Mouse (Mus musculus) neutrophil, adult 5-6 weeks (primary cell): ENCODE measurements around the gene Ggt5. TPM values are rescaled to one million over a fixed set of nuclear protein-coding genes. Genes with fewer than 3 reads are reported as not detected.

Experiments used
- ATAC-seq: fragments of 151-379, 151-347 bp; 2 replicates; pipeline ENCODE4 v1.8.0; 2017; ENCODE audit warnings: mild to moderate bottlenecking, moderate TSS enrichment; ENCODE audit not compliant: insufficient number of reproducible peaks, poor library complexity, low FRiP score, severe bottlenecking; ENCODE audit errors: extremely low read depth
- total RNA-seq: library from RNA; stranded (forward); fragments of 200-1000 nt; gene quantifications from 2 replicates; pipeline ENCODE4 v1.2.3, GENCODE M21; 2017

Ggt5 gene
- total RNA-seq, 1 experiment from 2014 or later: 40.3 TPM

GRCm38 (mm10) chr10:75643741-75644343 lies 54.7 kb downstream of the Ggt5 start, which contains the start of gene Susd2:
TSS of gene Susd2 (minus strand) at chr10:75644008.
- ATAC-seq: no peak; the same call in 1 of the 2 replicates

DNA sequence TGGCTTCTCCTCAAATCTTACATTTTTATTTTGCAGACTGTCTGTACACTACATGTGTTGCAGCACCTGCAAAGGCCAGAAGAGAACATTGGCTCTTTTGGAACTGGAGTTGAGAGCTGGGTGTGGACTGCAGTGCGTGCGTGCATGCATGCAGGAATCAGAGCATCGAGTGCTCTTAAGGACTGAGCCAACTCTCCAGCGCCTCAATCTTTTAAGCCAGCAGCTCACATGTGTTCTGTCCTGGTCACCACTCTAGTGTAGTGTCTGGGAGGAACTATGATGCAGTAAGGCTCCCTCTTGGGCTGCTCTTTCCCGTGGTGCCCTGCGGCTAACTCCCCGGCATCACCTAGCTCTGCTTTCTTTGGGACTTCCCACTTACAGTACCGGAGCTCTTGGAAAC lies 56.5 kb downstream of the Ggt5 start:
- ATAC-seq: no peak

DNA sequence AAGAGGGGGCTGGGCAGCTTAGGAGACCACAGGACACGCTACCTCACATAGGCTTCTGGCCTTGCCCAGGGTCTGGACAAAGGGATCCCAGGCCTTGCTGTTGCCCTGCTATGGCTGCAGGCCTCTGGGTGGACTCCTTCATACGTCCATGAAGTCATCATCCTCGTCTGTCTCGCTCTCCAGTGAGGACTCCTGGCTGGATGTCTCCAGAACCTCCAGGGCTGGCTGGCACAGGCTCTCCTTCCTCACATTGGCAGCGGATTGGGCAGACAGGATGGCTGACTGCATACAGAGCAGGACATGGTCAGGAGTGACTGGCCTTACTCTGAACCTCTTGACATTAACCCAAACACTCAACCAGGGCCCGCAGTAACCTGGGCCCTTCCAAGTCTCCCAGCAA lies 57.3 kb downstream of the Ggt5 start:
- no peak for ATAC-seq

- no peak for ATAC-seq
Measured at GRCm38 (mm10) chr10:75647362-75647761, 58.2 kb downstream of the Ggt5 start.

DNA sequence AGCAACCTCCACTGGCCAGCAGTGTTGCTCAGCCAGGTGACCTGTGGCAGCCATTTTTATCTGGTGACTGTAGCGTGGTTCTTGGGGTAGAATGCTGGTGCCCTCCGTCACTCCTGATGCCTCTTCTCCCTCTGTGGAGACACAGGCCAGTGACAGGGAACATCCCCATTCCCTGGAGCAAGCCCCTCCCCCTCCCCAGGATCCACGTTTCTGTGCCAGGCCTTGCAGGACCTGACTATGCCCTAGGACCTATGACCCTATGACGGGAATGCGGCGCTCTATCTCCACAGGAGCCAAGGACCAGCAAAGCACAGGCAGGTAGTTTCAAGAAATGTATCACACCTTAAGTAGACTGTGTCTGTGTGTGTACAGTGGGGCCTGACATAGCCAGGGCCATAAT lies 59.0 kb downstream of the Ggt5 start:
- ATAC-seq: no peak

DNA sequence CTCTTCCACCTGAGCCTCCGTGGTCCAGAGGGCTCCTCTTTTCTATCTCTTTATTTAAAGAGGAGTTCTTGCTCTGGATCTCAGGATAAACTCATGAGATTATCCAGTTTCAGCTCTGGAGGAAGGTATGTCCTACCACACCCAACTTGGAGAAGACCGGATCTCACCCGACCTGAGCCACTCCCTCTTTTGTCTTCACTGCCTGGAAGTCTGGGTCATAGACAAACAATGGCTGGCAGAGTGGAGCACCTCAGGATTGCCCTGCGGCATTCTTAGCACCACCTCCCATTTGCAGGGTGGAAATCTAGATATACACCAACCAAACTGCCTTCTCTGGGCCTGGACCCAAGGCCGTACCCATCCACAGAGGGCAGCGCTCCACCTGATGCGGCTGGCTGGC lies 59.9 kb downstream of the Ggt5 start:
- no peak for ATAC-seq

GRCm38 (mm10) chr10:75649406-75649995 lies 60.4 kb downstream of the Ggt5 start:
- no peak for ATAC-seq

DNA sequence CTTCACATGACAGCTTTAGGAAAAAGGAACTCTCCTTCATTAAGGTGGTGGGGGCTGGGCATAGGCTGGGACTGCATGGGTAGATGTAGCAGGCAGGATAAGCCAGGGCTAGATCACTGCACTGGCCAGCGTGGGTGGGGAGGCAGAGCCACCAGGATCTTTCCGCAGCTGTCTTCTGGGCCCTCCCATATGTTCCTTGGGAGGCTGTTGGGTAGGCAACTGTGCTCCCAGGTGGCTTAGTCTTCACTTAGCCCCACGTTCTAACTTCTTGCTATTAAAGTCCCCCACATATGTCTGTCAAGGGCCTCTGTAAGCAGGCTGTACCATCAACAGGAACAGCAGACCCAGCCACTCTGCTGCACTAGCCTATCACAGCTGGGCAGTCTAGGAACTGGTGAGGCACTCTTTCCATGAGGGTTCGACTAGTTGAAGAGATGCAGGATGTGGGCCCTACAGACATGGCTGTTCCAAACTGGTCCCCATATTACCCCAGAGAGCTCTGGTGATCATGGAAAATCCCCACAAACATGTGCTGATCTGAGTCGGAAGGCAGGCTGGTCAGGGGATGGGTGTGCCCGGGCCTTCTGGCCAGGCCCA lies 61.3 kb downstream of the Ggt5 start:
- ATAC-seq: no peak

DNA sequence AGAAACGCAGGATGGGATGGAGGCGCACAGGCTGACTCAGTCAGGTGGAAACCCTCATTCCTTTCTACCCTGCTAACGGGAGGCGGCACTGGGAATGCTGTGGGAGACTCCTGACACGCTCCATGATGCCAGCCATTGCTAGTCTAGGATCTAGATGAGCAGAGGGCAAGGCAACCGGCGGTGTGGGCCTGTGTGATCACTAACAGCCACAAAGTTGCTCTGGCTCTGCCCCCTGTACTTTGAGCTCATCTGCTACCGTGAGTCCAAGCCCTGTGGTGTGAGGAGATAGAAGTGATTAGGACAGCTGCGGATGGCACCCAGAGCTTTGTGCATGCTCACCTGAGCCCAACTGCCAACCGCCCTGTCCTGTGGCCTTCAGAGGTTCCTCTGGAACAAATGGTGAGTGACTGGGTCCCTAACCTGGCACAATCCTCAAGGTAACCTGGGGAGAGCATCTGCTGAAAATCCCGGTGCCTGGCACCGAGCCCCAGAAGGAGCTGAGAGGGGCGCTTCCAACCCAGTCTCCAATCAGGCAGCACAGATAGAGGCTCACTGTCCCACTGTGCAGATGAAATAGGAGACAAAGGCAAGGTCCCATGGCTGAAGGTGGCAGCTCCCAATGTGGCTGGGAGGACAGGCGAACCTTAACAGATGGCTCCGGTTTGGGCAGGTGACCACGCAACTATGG lies 62.4 kb downstream of the Ggt5 start:
- ATAC-seq: no peak

DNA sequence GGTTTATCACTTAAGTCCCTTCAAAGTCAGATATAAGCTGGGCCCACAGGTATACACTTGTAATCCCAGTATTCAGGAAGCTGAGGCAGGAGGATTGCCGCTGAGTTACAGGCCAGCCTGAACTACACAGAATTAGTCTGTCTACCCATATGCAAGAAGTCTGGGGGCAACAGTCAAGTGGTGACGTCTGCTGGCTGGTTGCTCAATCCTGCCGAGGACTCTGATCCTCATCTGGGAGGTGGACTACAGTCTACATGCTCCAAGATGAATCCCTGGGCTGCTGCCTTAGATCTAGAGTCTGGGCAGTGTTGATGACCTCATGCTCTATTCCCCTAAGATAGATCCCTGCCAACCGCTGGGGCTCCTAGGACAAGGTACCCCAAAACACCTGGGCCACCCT lies 64.9 kb downstream of the Ggt5 start:
- ATAC-seq: no peak

DNA sequence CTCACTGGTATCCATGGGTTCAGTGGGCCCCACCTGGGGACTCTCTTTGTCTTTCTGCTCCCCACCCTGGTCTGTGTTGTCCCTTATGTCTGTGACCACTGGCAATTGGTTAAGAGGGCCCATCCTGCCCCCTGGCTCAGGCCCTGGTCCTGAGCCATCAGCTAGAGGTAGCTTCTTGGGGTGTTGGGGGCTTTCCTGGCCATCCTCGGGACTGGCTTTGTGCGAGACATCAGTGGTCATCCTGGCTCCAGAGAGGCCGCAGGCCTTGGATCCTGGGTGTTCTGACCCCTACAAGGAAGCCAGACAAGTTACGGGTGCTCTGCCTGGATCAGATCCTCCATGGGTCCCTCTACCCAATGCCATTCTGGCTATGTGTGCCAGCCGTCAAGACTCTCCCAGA lies 68.0 kb downstream of the Ggt5 start:
- no peak for ATAC-seq

DNA sequence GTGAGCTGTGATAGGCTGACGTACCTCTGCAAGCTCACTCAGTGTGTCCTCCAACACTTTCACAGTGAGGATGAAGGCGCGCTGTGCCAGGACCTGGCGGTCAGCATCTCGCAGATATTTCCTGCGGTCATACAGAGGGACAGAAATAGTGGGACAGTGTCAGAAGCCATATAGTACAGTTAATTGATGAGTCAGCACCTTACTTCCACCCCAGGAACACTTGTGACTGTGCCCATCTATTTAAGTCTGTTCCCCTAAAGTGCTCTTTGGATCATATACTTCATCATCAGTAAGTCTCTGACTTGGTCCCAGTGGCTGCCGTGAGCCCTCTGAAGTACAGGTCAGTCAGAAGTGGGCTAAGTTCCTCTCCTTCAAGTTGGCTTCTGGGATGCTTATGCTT lies 68.6 kb downstream of the Ggt5 start:
- ATAC-seq: no peak

DNA sequence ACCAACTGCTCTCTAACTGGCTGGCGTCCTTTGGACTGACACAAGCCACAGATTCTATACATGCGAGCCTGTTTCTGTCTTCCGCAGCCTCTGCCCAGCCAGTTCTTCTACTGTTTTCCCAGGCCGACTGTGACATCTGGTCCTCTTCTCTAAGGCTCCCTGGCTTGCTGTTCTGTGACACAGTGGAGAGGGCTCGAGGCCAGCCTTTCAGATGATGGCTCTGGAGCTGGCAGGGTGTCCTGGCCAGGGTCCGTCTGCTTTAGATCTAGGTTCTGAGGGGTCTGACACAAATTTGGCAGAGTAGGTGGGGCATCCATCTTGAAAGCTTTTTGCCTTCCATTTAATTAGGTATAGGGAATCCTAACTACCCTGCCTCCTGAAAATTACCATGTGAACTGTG lies 72.2 kb downstream of the Ggt5 start:
- no peak for ATAC-seq

DNA sequence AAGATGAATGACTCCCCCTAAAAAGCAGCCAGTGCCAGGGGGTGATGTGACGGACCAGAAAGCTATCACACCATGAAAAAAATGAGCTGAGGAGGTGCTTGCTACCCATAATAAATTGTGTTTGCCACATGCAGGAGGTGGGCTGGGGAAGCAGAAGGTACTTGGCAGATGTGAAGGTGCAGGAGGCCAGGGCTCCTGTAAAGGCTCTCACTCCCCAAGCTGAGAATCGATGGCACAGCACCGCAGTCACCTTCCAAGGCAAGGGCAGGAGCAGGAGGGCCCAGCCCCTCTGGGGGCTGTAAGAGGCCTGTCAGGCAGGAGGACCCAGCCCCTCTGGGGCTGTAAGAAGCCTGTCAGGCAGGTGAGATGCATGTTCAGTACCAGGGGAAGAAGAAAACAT lies 72.7 kb downstream of the Ggt5 start:
- no peak for ATAC-seq

DNA sequence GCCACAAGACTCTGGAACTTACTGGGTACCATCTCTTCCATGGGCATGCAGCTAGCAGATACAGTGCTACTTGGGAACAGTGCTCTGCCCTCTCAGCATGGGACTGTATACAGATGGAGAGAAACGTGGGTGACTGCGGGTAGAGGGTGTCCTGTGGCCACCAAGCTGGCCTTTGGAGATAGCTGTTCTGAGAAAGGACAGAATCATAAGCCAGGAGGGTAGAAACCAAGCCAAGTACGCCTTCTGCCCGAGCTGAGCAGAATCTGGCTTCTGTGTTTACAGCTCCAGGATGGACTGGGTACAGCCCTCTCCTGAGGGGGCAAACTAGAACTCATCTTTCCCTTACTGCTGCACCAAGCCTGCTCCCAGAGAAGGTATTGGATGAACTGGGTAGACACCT lies 73.4 kb downstream of the Ggt5 start:
- no peak for ATAC-seq

DNA sequence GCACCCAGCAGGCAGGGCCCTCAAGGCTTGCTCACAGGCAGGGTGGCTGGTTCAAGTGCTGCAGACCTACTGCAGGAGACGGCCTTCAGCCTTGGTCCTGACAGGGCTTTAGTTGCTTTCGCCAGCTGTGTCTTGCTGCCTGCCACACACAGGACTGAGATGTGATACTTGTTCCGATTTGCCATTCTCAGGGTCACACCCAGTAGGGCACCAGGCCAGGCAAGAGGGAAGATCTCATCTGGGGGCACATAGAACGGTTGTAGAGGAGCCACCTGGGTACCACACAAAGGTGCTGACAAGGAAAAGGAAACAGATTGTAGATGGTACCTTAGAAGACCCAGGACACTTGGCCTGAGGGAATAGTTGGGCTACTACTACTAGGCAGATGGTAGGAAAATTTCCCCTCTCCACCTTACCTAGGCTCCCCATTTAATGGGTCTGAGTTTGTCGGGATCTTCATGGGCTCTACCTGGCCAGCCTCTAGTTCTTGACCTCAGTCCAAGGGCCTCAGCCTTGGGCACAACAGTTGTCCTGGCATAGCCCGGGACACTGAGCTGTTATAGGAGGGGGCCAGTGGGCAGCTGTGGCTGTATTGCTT lies 75.6 kb downstream of the Ggt5 start:
- ATAC-seq: no peak

- ATAC-seq: no peak
Measured at GRCm38 (mm10) chr10:75666451-75667030, 77.4 kb downstream of the Ggt5 start.
